Mouse (Mus musculus) urinary bladder, postnatal 25 days (tissue): ENCODE data around the gene Plekhh1.

Source experiments
- DNase-seq: peaks from one replicate; pipeline ENCODE4 v3.0.0; 2022; ENCODE audit warnings: low spot score

The Plekhh1 gene

GRCm38 (mm10) chr12:79034331-79034730 is 5.4 kb downstream of the Plekhh1 start:
- no peak for DNase-seq

GRCm38 (mm10) chr12:79035349-79035748 is 6.4 kb downstream of the Plekhh1 start:
- DNase-seq = no peak

- no peak for DNase-seq
Measured at GRCm38 (mm10) chr12:79039708-79040107, 10.7 kb downstream of the Plekhh1 start.

GRCm38 (mm10) chr12:79040201-79040827 is 11.4 kb downstream of the Plekhh1 start:
- DNase-seq = no peak

- DNase-seq = no peak
Measured at GRCm38 (mm10) chr12:79041436-79041835, 12.5 kb downstream of the Plekhh1 start.

GRCm38 (mm10) chr12:79044668-79045067 is 15.7 kb downstream of the Plekhh1 start:
- DNase-seq = no peak

- DNase-seq = no peak
Measured at GRCm38 (mm10) chr12:79046171-79046570, 17.2 kb downstream of the Plekhh1 start.

GRCm38 (mm10) chr12:79047203-79047602 is 18.2 kb downstream of the Plekhh1 start:
- no peak for DNase-seq

- DNase-seq = no peak
Measured at GRCm38 (mm10) chr12:79048898-79049297, 19.9 kb downstream of the Plekhh1 start.

- no peak for DNase-seq
Measured at GRCm38 (mm10) chr12:79049807-79050206, 20.8 kb downstream of the Plekhh1 start.

GRCm38 (mm10) chr12:79050545-79051212 is 21.7 kb downstream of the Plekhh1 start:
- peak; percentile 20 for DNase-seq

- DNase-seq = no peak
Measured at GRCm38 (mm10) chr12:79052073-79052472, 23.1 kb downstream of the Plekhh1 start.

GRCm38 (mm10) chr12:79055276-79055675 is 26.3 kb downstream of the Plekhh1 start:
- no peak for DNase-seq

- no peak for DNase-seq
Measured at GRCm38 (mm10) chr12:79059573-79059972, 30.6 kb downstream of the Plekhh1 start.

- no peak for DNase-seq
Measured at GRCm38 (mm10) chr12:79060134-79060533, 31.2 kb downstream of the Plekhh1 start.

GRCm38 (mm10) chr12:79060766-79061652 is 32.0 kb downstream of the Plekhh1 start:
- no peak for DNase-seq

GRCm38 (mm10) chr12:79064451-79064850 is 35.5 kb downstream of the Plekhh1 start:
- no peak for DNase-seq

- DNase-seq = no peak
Measured at GRCm38 (mm10) chr12:79066431-79066830, 37.5 kb downstream of the Plekhh1 start.

GRCm38 (mm10) chr12:79067526-79067925 is 38.6 kb downstream of the Plekhh1 start:
- DNase-seq = no peak

GRCm38 (mm10) chr12:79068306-79068705 is 39.3 kb downstream of the Plekhh1 start:
- no peak for DNase-seq

GRCm38 (mm10) chr12:79069187-79069608 is 40.2 kb downstream of the Plekhh1 start:
- no peak for DNase-seq

- no peak for DNase-seq
Measured at GRCm38 (mm10) chr12:79069916-79070315, 41.0 kb downstream of the Plekhh1 start.
